Mouse (Mus musculus) frontal cortex, postnatal 36 days (tissue): ENCODE measurements around the gene Hspb1.
A peak's percentile ranks its signal among the peaks of the same experiment; 100 is the strongest.

Experiments used
- DNase-seq, 2 experiments: peaks; one replicate each; pipeline ENCODE4 v3.0.0; 2022; ENCODE audit warnings: low spot score in 2 of 2

Gene Hspb1

DNA sequence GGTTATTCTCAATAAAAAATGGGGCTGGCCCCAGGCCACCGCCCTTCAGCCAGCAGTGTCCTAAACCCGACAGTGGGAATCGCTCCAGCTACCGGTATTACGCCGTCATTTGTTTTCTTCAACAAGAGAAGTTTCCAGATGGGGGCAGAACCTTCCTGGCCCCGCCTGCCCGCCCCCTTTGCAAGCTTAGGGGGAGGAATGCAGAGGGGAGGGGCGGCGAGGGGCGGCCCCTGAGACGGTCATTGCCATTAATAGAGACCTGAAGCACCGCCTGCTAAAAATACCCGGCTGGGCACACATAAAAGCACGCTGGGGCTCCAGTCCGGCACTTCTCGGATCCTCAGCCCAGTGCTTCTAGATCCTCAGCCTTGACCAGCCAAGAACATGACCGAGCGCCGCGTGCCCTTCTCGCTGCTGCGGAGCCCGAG lies at the start of gene Hspb1:
Gene Hspb1 (plus strand): TSS at position 245 of the 428 bp plus-strand sequence.
- DNase-seq, result no peak

DNA sequence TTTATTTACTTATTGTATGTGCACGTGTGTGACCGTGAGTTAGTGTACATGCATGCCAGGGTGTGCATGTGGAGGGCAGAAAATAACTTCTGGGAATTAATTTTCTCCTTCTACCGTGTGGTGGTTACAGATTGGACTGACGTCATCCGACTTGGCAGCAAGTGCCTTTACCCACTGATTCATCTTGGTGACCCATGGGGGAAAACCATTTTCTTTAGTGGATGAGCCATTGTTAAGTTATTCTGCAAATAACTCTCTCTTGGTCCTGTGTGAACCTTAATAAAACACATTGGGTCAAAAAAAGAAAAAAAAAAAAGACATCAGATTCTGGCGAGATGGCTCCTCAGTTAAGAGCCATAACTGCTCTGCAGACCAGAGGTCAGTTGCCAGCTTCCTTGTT lies 46.1 kb upstream of the Hspb1 start:
- DNase-seq, result no peak

- no peak for DNase-seq
These were observed 44.3 kb upstream of the Hspb1 start for GRCm38 (mm10) chr5:135843418-135843817.

DNA sequence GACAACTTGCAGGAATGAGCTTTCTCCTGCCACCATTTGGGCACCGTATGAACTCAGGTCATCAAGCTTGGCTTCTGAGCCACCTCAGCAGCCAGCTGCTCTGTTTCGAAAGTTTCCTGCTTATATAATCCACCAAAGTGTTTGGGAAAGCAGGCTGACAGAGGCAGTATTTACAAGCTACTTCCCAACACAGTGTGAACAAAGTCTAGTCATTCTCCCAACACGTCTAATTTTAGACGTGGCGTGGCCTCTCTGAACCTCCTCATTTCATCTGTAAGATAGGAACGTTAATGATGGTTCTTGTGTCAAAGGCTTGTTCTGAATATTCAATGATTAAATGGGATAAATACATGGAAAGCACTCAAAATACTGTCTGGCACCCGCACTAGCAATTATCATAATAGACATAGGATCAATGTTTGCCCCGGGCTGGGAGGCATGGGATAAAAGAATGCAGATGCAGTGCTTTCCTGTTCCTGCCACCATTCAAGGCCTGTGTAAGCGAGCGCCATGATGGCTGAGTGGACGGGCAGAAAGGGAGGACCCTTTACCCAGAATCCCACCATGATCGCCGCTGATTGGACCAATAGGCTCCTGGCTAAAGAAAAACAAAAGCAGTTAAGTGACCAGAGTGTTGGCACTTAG lies 41.9 kb upstream of the Hspb1 start:
- DNase-seq, result no peak

- no peak for DNase-seq
These were observed 40.3 kb upstream of the Hspb1 start for GRCm38 (mm10) chr5:135847460-135847859.

- DNase-seq, result peak in 1 of 2 experiments; percentile 36
These were observed 39.8 kb upstream of the Hspb1 start for GRCm38 (mm10) chr5:135847881-135848280.

DNA sequence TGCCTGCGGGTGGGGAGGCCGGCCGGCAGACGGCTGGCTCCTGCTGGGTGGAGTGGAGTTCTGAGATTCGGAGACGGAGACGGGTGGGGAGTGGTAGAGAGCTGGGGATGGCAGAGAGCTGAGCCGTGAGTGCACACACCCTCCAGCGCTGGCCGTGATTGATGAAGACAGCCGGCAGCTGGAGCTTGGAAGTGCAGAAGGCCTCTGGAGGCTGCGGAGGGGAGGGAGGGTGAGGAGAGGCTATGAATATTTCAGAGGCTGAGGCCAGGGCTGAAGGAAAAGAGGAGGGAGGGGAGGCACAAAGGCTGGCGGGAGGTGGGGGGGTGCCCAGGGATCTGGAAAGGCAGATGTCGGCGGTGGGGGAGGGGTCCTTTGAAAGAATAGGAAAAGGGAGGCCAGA lies 36.7 kb upstream of the Hspb1 start:
- DNase-seq, result peak in 1 of 2 experiments; percentile 42

- DNase-seq, result no peak
These were observed 36.2 kb upstream of the Hspb1 start for GRCm38 (mm10) chr5:135851481-135851880.

- no peak for DNase-seq
These were observed 35.3 kb upstream of the Hspb1 start for GRCm38 (mm10) chr5:135852421-135852820.

DNA sequence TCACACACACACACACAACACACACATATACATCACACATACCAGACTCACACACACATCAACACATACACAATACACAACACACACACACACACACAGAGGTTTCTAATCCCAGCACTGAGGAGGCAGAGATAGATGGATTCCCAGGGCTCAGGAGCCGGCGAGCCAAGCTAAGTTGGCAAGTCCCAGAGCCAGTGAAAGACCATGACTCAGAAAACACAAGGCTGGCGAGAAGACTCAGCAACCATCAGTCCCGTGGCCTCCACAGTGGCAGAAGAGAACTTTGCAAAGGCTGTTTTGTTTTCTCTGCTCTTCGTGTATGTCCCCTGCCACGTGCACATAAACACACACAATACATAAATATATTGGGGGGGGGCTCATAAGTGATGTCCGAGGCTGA lies 34.0 kb upstream of the Hspb1 start:
- no peak for DNase-seq

- DNase-seq, result peak; percentile 77 to 80
These were observed 32.6 kb upstream of the Hspb1 start for GRCm38 (mm10) chr5:135855156-135855555.

GRCm38 (mm10) chr5:135866662-135867061 lies 21.1 kb upstream of the Hspb1 start:
- no peak for DNase-seq

- peak in 1 of 2 experiments; percentile 55 for DNase-seq
These were observed 19.8 kb upstream of the Hspb1 start for GRCm38 (mm10) chr5:135867637-135868593.

DNA sequence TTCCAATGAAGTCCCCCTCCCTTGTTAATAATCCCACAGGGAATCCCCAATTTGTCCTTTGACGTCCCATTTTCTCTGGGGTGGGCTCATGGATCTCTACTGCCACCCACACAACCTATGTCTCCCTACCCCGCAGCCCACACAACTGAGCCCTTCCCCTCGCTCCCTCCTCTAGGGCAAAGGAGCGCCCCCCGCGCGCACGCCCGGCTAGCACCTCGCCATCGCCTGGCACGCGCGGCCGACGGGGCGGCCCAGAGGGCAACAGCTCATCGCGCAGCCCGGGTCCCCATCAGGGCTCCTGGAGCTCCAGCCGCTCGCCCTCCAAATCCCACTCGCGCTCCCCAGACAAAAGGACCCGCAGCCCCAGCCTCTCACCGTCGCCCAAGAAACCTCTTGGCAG lies 19.1 kb upstream of the Hspb1 start:
- no peak for DNase-seq

GRCm38 (mm10) chr5:135869661-135870423 lies 17.9 kb upstream of the Hspb1 start:
- no peak for DNase-seq

GRCm38 (mm10) chr5:135870505-135870904 lies 17.2 kb upstream of the Hspb1 start:
- no peak for DNase-seq

DNA sequence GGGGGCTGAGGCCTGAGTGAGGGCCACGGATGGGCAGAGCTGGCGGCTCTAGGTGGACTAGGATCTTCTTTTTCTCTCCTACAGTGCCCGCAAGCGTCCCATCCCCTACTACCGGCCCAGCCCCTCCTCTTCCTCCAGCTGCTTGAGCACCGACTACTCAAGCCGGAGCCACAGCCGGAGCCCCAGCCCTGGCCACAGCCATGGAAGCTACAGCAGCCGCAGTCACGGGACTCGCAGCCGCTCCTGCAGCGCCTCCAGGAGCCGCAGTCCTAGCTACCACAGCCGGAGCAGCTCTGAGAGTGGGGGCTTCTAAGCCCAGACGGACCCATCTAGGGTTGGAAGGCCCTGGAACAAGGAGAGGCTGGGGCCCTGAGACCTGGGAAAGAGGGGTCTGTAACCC lies 14.7 kb upstream of the Hspb1 start:
- no peak for DNase-seq

- no peak for DNase-seq
These were observed 14.0 kb upstream of the Hspb1 start for GRCm38 (mm10) chr5:135873753-135874152.

DNA sequence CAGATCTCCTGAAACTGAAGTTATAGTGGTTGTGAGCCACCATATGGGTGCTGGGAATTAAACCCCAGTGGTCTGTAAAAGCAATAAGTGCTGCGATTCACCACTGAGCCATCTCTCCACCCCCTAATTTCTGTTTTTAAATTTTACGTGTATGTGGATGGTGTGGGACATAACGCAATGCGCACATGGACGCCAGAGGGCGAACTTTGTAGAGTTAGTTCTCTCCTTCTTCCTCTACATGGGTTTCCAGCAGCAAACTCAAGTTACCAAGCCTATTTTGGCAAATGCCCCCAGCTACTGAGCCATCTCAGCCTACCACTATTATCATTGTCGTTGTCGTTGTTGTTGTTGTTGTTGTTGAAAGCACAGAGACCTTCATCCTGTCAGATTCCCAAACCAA lies 10.5 kb upstream of the Hspb1 start:
- peak in 1 of 2 experiments; percentile 60 for DNase-seq

DNA sequence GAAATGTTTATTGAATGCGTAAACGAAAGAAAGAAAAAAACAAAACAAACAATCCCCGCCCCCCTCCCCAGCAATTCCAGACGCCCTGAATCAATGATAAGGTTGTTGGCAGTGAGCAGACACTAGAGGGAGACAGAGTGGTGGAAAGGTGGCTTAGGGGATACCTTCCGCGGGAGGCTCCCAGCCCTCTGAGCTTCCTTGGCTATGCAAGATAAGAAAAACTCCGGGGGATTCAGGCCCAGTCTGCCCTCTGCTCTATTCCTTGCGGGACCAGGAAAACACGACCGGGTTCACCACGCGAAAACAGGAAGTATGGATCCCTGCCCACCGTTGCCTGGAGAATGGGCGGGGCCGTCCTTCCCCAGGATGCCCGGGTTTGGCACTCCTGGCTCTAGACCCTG lies 9.9 kb upstream of the Hspb1 start:
- DNase-seq, result no peak

GRCm38 (mm10) chr5:135879449-135880158 lies 8.1 kb upstream of the Hspb1 start:
- DNase-seq, result no peak
